ENCODE assay signal across 12 mouse cellular contexts in the genomic region with DNA sequence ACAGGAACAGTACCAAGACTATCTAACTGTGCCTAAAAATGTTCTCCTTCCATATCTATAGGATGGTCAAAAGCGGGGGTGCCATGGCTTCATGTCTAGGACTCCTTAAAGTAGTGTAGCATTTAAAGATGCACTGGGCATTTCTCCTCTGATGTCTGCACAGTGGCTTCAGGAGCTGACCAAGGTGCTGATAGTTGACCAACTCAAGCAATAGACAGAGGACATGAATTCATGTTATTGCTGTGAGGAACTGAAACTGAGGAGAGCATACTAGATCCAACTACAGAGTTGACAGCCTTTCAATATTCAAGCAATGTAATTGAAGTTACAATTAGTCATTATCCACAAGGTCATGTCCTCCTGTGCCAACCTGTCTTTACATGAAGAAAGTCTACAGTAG.
DNase-seq lines count a peak whose midpoint lies in the region; ATAC-seq lines count a peak whose summit lies in the region.
"Had no signal": no experiment of that assay in that cellular context is flagged by ENCODE, and none has a peak within 500 bp of the region (broad histone marks: within the 10 kb centered on the region; RNA-seq: fewer than 3 reads in every experiment).

No protein-coding gene starts in this region.

- H3K36me3 ChIP-seq in heart, embryonic 11.5 days (ENCODE audit: control insufficient read depth, insufficient read depth, low read length) = no peaks in the 10 kb centered on the region
- H3K36me3 ChIP-seq in embryonic facial prominence, embryonic 11.5 days (replicated peaks; ENCODE audit: control insufficient read depth, insufficient read depth, low read depth, low read length) = no peaks in the 10 kb centered on the region
- H3K36me3 ChIP-seq in forebrain, embryonic 10.5 days (replicated peaks) = no peaks in the 10 kb centered on the region
- H3K36me3 ChIP-seq: hindbrain, embryonic 15.5 days had no signal

- no peak for ATAC-seq in heart, embryonic 11.5 days (replicated peaks; ENCODE audit: insufficient number of reproducible peaks, low FRiP score, low TSS enrichment)
- no peak for ATAC-seq in embryonic facial prominence, embryonic 11.5 days (replicated peaks; ENCODE audit: insufficient number of reproducible peaks, low FRiP score, low TSS enrichment, low read depth)

- H3K4me2 ChIP-seq in heart, embryonic 11.5 days = no peak overlapping the region
- H3K4me2 ChIP-seq in embryonic facial prominence, embryonic 11.5 days (ENCODE audit: low read depth, low read length) = no peak overlapping the region
- H3K4me2 ChIP-seq: hindbrain, embryonic 15.5 days had no signal

- no peaks in the 10 kb centered on the region for H3K4me1 ChIP-seq in heart, embryonic 11.5 days (ENCODE audit: control insufficient read depth, insufficient read depth, low read length)
- no peaks in the 10 kb centered on the region for H3K4me1 ChIP-seq in embryonic facial prominence, embryonic 11.5 days (ENCODE audit: control insufficient read depth, insufficient read depth, low read length)
- H3K4me1 ChIP-seq in forebrain, embryonic 10.5 days = no peaks in the 10 kb centered on the region
- H3K4me1 ChIP-seq: hindbrain, embryonic 15.5 days had no signal

- no peaks in the 10 kb centered on the region for H3K9me3 ChIP-seq in heart, embryonic 11.5 days (replicated peaks; ENCODE audit: control insufficient read depth, low read length)
- H3K9me3 ChIP-seq in embryonic facial prominence, embryonic 11.5 days (replicated peaks; ENCODE audit: control insufficient read depth, low read length) = no peaks in the 10 kb centered on the region
- H3K9me3 ChIP-seq in forebrain, embryonic 10.5 days = no peaks in the 10 kb centered on the region; the same call in 1 of the 2 replicates
- H3K9me3 ChIP-seq: hindbrain, embryonic 15.5 days had no signal

- no peak overlapping the region for H3K4me3 ChIP-seq in heart, embryonic 11.5 days (ENCODE audit: low read depth, low read length)
- no peak overlapping the region for H3K4me3 ChIP-seq in embryonic facial prominence, embryonic 11.5 days (ENCODE audit: low read depth, low read length)
- H3K4me3 ChIP-seq in forebrain, embryonic 10.5 days = no peak overlapping the region
- H3K4me3 ChIP-seq: hindbrain, embryonic 15.5 days had no signal

- H3K27me3 ChIP-seq in heart, embryonic 11.5 days (ENCODE audit: control insufficient read depth, insufficient read depth, low read length) = no peaks in the 10 kb centered on the region
- no peaks in the 10 kb centered on the region for H3K27me3 ChIP-seq in embryonic facial prominence, embryonic 11.5 days (ENCODE audit: control insufficient read depth, insufficient read depth, low read length)
- H3K27me3 ChIP-seq in forebrain, embryonic 10.5 days (ENCODE audit: poor library complexity, severe bottlenecking) = no peaks in the 10 kb centered on the region
- H3K27me3 ChIP-seq: hindbrain, embryonic 15.5 days had no signal

- no peak overlapping the region for H3K9ac ChIP-seq in heart, embryonic 11.5 days (ENCODE audit: low read depth, low read length)
- H3K9ac ChIP-seq in embryonic facial prominence, embryonic 11.5 days (replicated peaks; ENCODE audit: low read length) = no peak overlapping the region
- H3K9ac ChIP-seq: hindbrain, embryonic 15.5 days had no signal

- no peak overlapping the region for H3K27ac ChIP-seq in heart, embryonic 11.5 days (ENCODE audit: low read depth, low read length)
- H3K27ac ChIP-seq in embryonic facial prominence, embryonic 11.5 days (replicated peaks; ENCODE audit: low read depth, low read length) = no peak overlapping the region
- H3K27ac ChIP-seq in forebrain, embryonic 10.5 days = no peak overlapping the region
- H3K27ac ChIP-seq: hindbrain, embryonic 15.5 days had no signal

- DNase-seq in heart, postnatal 4 days = peak; percentile 33
- DNase-seq in ovary, postnatal 14 days (ENCODE audit: low spot score) = peak; percentile 2
- no peak for DNase-seq in ovary, adult 18-20 months (ENCODE audit: low spot score)
- peak; percentile 73 for DNase-seq in embryonic facial prominence, embryonic 11.5 days (ENCODE audit: low spot score)
- DNase-seq in yolk sac, embryonic 10.5 days (ENCODE audit: low spot score) = peak; percentile 2
- no peak for DNase-seq in forebrain, embryonic 10.5 days (ENCODE audit: extremely low spot score, low spot score)
- no peak for DNase-seq in layer of hippocampus, adult 18-20 months (ENCODE audit: low spot score in 2 of 2)
- DNase-seq: cerebellum, postnatal 14 days; lung, adult 18-20 months; thymus, postnatal 36 days had no signal

- WGBS in heart, embryonic 11.5 days (ENCODE audit: insufficient replicate concordance) = 46% methylated on average over 1 of the region's 1 CpGs
- WGBS in embryonic facial prominence, embryonic 11.5 days = 55% methylated on average over 1 of the region's 1 CpGs
- WGBS in forebrain, embryonic 10.5 days = 51% methylated on average over 1 of the region's 1 CpGs

Comparison
In these comparisons a context has a peak if more than half of its experiments do, and no peak if none do; other contexts are left out.
1. DNase-seq: peak in heart, postnatal 4 days (single experiment), ovary, postnatal 14 days (single experiment), embryonic facial prominence, embryonic 11.5 days (single experiment) and yolk sac, embryonic 10.5 days (single experiment); none in ovary, adult 18-20 months (single experiment), forebrain, embryonic 10.5 days (single experiment) and layer of hippocampus, adult 18-20 months (0 of 2).